Mouse (Mus musculus) spleen, adult 2 months (tissue): ENCODE measurements around the gene Actn1. TPM values are rescaled to one million over a fixed set of nuclear protein-coding genes. Genes with fewer than 3 reads are reported as not detected.

ENCODE experiments used
- DNase-seq, 2 experiments: peaks; one replicate each; pipeline versions ENCODE4 v3.0.0 to v3.0.0-alpha.2; 2012 to 2021; ENCODE audit warnings: low spot score in 2 of 2, low read depth in 1 of 2
- H3K27ac ChIP-seq: fragments of 200-500 bp; 2 replicates; pipeline ENCODE4 v1.5.1; 2012; ENCODE audit warnings: low read length, inconsistent platforms; ENCODE audit not compliant: insufficient read depth
- H3K27me3 ChIP-seq: fragments of 200-500 bp; 2 replicates; pipeline ENCODE4 v1.6.1; 2012; ENCODE audit warnings: mild to moderate bottlenecking, moderate library complexity, low read length, inconsistent platforms; ENCODE audit not compliant: control insufficient read depth, insufficient read depth
- H3K36me3 ChIP-seq: fragments of 200-500 bp; 2 replicates; pipeline ENCODE4 v1.6.1; 2012; ENCODE audit warnings: mild to moderate bottlenecking, low read length, inconsistent platforms; ENCODE audit not compliant: control insufficient read depth, insufficient read depth
- H3K4me1 ChIP-seq: fragments of 200-500 bp; 2 replicates; pipeline ENCODE4 v1.6.1; 2011; ENCODE audit warnings: inconsistent platforms; ENCODE audit not compliant: control insufficient read depth, insufficient read depth, insufficient read length
- H3K4me3 ChIP-seq: fragments of 200-500 bp; 2 replicates; pipeline ENCODE4 v1.5.1; 2011; ENCODE audit warnings: mild to moderate bottlenecking, inconsistent platforms; ENCODE audit not compliant: insufficient read depth, insufficient read length; ENCODE audit errors: extremely low read depth
- CTCF ChIP-seq: fragments of 200-500 bp; IDR thresholded peaks from 2 replicates; pipeline ENCODE4 v1.5.1; 2011; ENCODE audit warnings: mild to moderate bottlenecking, inconsistent platforms; ENCODE audit not compliant: insufficient read depth, insufficient read length, insufficient replicate concordance; ENCODE audit errors: extremely low read depth
- POLR2A ChIP-seq: fragments of 200-500 bp; IDR thresholded peaks from 2 replicates; pipeline ENCODE4 v1.6.1; 2011; ENCODE audit warnings: low read depth, low read length, inconsistent platforms
- WGBS: fragments of 180-500 bp; shearing (Covaris S2); methylation state at CpG from one replicate; pipeline ENCODE4 v1.1.7; 2018; 5-methylcytosine and 5-hydroxymethylcytosine counted together
- polyA plus RNA-seq: library from polyadenylated mRNA; depleted of rRNA; stranded (reverse); fragments of >200 nt; gene quantifications from 2 replicates; pipeline ENCODE4 v1.2.3, GENCODE M21; 2012; rRNA removed

Gene Actn1
- polyA plus RNA-seq, 1 experiment, result 84.7 TPM

GRCm38 (mm10) chr12:80118588-80118987, 141.6 kb downstream of the Actn1 start:
- Histone ChIP-seq H3K27me3 (no peaks in the 10 kb centered on the region), H3K27ac (peak overlapping the region; percentile 37; the same call in 1 of the 2 replicates), H3K4me3 (no peak overlapping the region), H3K36me3 (peaks cover 8% of the 10 kb centered on the region), H3K4me1 (peaks cover 16% of the 10 kb centered on the region; the same call in 1 of the 2 replicates)
- TF ChIP-seq CTCF, result no peak
- TF ChIP-seq POLR2A, result no peak
- no peak for DNase-seq
- WGBS, result 70% methylated on average over 1 of the region's 1 CpGs

Other genes with a start within 250 kb of the Actn1 start
- gene Zfp36l1, start 147.4 kb downstream of the Actn1 start, polyA plus RNA-seq, result 251 and 372 TPM in 2 replicates
- gene Dcaf5, start 176.2 kb upstream of the Actn1 start, polyA plus RNA-seq, result 14.6 and 18.5 TPM in 2 replicates
- gene Exd2, start 202.7 kb upstream of the Actn1 start, polyA plus RNA-seq, result 7.7 and 8.0 TPM in 2 replicates